Mouse (Mus musculus) embryonic facial prominence, embryonic 10.5 days (tissue): ENCODE results near the gene Theg. TPM values are rescaled to one million over a fixed set of nuclear protein-coding genes. Genes with fewer than 3 reads are reported as not detected.

Experiments
- DNase-seq: peaks from one replicate; pipeline ENCODE4 v3.0.0-alpha.2; 2017; ENCODE audit warnings: low spot score
- H3K27ac ChIP-seq: fragments of 300-500 bp; sonication (generic); replicated peaks from 2 replicates; pipeline ENCODE4 v1.5.1; 2016; ENCODE audit warnings: mild to moderate bottlenecking
- H3K27me3 ChIP-seq: fragments of 300-500 bp; sonication (generic); replicated peaks from 2 replicates; pipeline ENCODE4 v1.6.1; 2016; ENCODE audit warnings: low read depth, mild to moderate bottlenecking; ENCODE audit not compliant: poor library complexity, severe bottlenecking
- H3K36me3 ChIP-seq: fragments of 300-500 bp; sonication (generic); replicated peaks from 2 replicates; pipeline ENCODE4 v1.6.1; 2016; ENCODE audit warnings: mild to moderate bottlenecking, moderate library complexity
- H3K4me1 ChIP-seq: fragments of 300-500 bp; sonication (generic); 2 replicates; pipeline ENCODE4 v1.6.1; 2016
- H3K4me3 ChIP-seq: fragments of 300-500 bp; sonication (generic); 2 replicates; pipeline ENCODE4 v1.5.1; 2016; ENCODE audit warnings: mild to moderate bottlenecking, moderate library complexity
- H3K9me3 ChIP-seq: fragments of 300-500 bp; sonication (generic); 2 replicates; pipeline ENCODE4 v1.6.1; 2016; ENCODE audit warnings: mild to moderate bottlenecking
- WGBS: fragments of 180-500 bp; shearing (Covaris S2); methylation state at CpG from one replicate; pipeline ENCODE4 v1.1.7; 2016; 5-methylcytosine and 5-hydroxymethylcytosine counted together
- microRNA-seq: library from miRNA; unstranded; fragments of <30 nt; microRNA quantifications from one replicate; pipeline ENCODE4, GENCODE M21; 2017
- polyA plus RNA-seq: library from polyadenylated mRNA; unstranded; fragments of >200 nt; fragmentation: Nextera tagmentation; extraction: Ambion mirVana; gene quantifications from 2 replicates; pipeline ENCODE4 v1.2.1, GENCODE M21; 2016

Theg gene
- polyA plus RNA-seq, 1 experiment from 2014 or later: not detected

DNA sequence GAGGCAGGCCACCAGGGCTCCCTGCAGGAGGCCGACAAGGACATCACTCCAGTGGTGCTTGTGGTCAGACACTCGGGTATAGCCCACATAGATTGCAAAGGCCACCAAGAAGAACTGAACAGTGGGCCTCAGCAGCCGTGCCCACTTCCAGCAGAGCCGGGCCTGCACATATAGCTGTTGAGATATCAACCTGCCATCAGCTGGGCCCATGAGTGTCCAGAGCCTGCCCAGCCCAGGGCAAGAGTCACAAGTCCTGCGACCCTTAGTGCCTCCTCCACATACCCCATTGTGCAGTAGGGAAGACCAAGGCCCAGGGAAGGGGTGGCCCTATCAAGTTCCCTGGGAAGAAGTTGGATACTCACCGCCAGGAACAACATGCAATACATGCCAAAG is 59.7 kb downstream of the Theg start:
- H3K36me3 ChIP-seq: peaks cover 58% of the 10 kb centered on the region
- H3K9me3 ChIP-seq: no peaks in the 10 kb centered on the region
- no peaks in the 10 kb centered on the region for H3K27me3 ChIP-seq
- peaks cover 12% of the 10 kb centered on the region for H3K4me1 ChIP-seq
- H3K4me3 ChIP-seq: no peak overlapping the region
- 89% methylated on average over 6 of the region's 6 CpGs for WGBS
- H3K27ac ChIP-seq: no peak overlapping the region
- no peak for DNase-seq

DNA sequence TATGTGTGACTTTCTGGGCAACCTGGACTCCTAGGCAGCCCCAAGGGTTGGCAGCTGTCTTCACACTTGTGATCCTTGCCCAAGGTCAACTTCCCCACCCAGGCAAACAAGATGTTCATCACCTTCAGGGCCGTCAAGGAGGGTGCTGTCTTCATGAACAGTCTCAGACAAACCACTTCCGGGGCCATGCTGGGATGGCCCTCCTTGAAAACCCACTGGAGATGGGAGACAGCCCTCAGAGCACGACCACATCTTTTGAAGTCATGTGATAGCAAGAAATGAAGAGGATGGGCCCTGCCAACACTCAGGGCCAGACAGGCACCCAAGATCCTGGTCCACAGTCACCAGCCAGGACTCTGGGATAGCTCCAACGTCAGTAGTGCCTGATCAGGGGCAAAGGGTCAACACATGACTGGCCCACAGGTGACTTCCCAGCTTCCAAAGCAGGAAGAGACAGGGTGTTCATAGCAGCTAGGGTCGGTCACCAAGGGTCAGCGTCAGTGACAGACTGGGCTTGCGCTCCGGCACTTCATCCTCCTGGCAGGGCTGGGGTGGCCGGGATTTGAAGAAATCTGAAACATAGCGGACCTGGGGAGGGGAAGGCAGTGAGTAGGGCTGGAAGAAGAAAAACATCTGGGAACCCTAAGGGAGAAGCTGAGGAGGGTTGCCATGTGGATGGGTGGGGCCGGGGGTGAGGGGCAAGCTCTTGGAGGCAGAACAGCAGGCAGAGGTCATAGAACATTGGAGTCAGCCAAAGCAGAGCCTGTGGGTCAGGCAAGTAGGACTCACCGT is 60.3 kb downstream of the Theg start:
- Histone ChIP-seq H3K4me1 (peaks cover 7% of the 10 kb centered on the region; the same call in 1 of the 2 replicates), H3K9me3 (no peaks in the 10 kb centered on the region), H3K36me3 (peaks cover 58% of the 10 kb centered on the region), H3K4me3 (no peak overlapping the region), H3K27me3 (no peaks in the 10 kb centered on the region), H3K27ac (no peak overlapping the region)
- peak; percentile 6 for DNase-seq
- WGBS: 85% methylated on average over 12 of the region's 12 CpGs

Small RNAs within 50 kb of the gene (microRNA-seq; reads per million reads assigned to microRNA genes)
- not detected for gene Mir6909

Other genes with a start within 250 kb of the Theg start
- gene Vmn2r82, start 230.8 kb downstream of the Theg start, polyA plus RNA-seq: not detected in 2 replicates
- gene Vmn2r83, start 118.6 kb downstream of the Theg start, polyA plus RNA-seq: not detected in 2 replicates
- gene Plpp2, start 53.5 kb downstream of the Theg start, polyA plus RNA-seq: 28.4 and 29.2 TPM in 2 replicates
- 76.4 and 77.3 TPM in 2 replicates for gene Mier2, start 32.1 kb downstream of the Theg start, polyA plus RNA-seq
- gene C2cd4c, start 26.7 kb upstream of the Theg start, polyA plus RNA-seq: 0.03 TPM in 1 of 2 replicates, not detected in the other
- gene Shc2, start 50.6 kb upstream of the Theg start, polyA plus RNA-seq: 20.0 and 21.5 TPM in 2 replicates
- not detected in 2 replicates for gene Odf3l2, start 58.4 kb upstream of the Theg start, polyA plus RNA-seq
- gene Madcam1, start 77.2 kb upstream of the Theg start, polyA plus RNA-seq: 2.5 and 3.2 TPM in 2 replicates
- gene Tpgs1, start 82.0 kb upstream of the Theg start, polyA plus RNA-seq: 62.6 and 63.5 TPM in 2 replicates
- 240 and 250 TPM in 2 replicates for gene Cdc34, start 94.9 kb upstream of the Theg start, polyA plus RNA-seq
- 0.88 and 1.5 TPM in 2 replicates for gene Gzmm, start 101.7 kb upstream of the Theg start, polyA plus RNA-seq
- 591 and 608 TPM in 2 replicates for gene Bsg, start 117.2 kb upstream of the Theg start, polyA plus RNA-seq
- gene Hcn2, start 129.3 kb upstream of the Theg start, polyA plus RNA-seq: 0.04 TPM in 1 of 2 replicates, not detected in the other
- 52.8 and 54.3 TPM in 2 replicates for gene Polrmt, start 159.2 kb upstream of the Theg start, polyA plus RNA-seq
- gene Fgf22, start 167.7 kb upstream of the Theg start, polyA plus RNA-seq: 0.46 TPM in 1 of 2 replicates, not detected in the other
- 125 and 126 TPM in 2 replicates for gene Rnf126, start 179.6 kb upstream of the Theg start, polyA plus RNA-seq
- 1.9 and 2.2 TPM in 2 replicates for gene Fstl3, start 189.9 kb upstream of the Theg start, polyA plus RNA-seq
- 0.05 TPM in 1 of 2 replicates, not detected in the other for gene Prss57, start 203.6 kb upstream of the Theg start, polyA plus RNA-seq
- gene Palm, start 206.2 kb upstream of the Theg start, polyA plus RNA-seq: 127 and 129 TPM in 2 replicates
- 1.7 and 2.2 TPM in 2 replicates for gene Misp, start 233.7 kb upstream of the Theg start, polyA plus RNA-seq